Mouse (Mus musculus) stomach, postnatal 0 days (tissue): ENCODE data around the gene Proser3. TPM values are rescaled to one million over a fixed set of nuclear protein-coding genes. Genes with fewer than 3 reads are reported as not detected.

Source experiments
- ATAC-seq: fragments of 200-750 bp; cut with Nextera tagmentation; 2 replicates; pipeline ENCODE4 v1.8.0; 2017; ENCODE audit not compliant: low FRiP score, low TSS enrichment
- DNase-seq: peaks from one replicate; pipeline ENCODE4 v3.0.0-alpha.2; 2016; ENCODE audit warnings: low spot score
- H3K27ac ChIP-seq: fragments of 300-500 bp; sonication (generic); replicated peaks from 2 replicates; pipeline ENCODE4 v1.5.1; 2014; ENCODE audit warnings: mild to moderate bottlenecking, control low read depth
- H3K27me3 ChIP-seq: fragments of 300-500 bp; sonication (generic); 2 replicates; pipeline ENCODE4 v1.6.1; 2014; ENCODE audit warnings: low read length; ENCODE audit not compliant: control insufficient read depth, insufficient read depth
- H3K36me3 ChIP-seq: fragments of 300-500 bp; sonication (generic); 2 replicates; pipeline ENCODE4 v1.6.1; 2014; ENCODE audit warnings: low read length, mixed read lengths; ENCODE audit not compliant: control insufficient read depth, insufficient read depth
- H3K4me1 ChIP-seq: fragments of 300-500 bp; sonication (generic); replicated peaks from 2 replicates; pipeline ENCODE4 v1.6.1; 2014; ENCODE audit warnings: antibody characterized with exemption; ENCODE audit not compliant: control insufficient read depth, insufficient read depth
- H3K4me2 ChIP-seq: fragments of 300-500 bp; sonication (generic); replicated peaks from 2 replicates; pipeline ENCODE4 v1.6.1; 2014; ENCODE audit warnings: low read depth, mild to moderate bottlenecking, control low read depth, moderate library complexity
- H3K4me3 ChIP-seq: fragments of 300-500 bp; sonication (generic); 2 replicates; pipeline ENCODE4 v1.5.1; 2014; ENCODE audit warnings: low read depth, low read length, control low read depth
- H3K9ac ChIP-seq: fragments of 300-500 bp; sonication (generic); 2 replicates; pipeline ENCODE4 v1.6.1; 2014; ENCODE audit warnings: mild to moderate bottlenecking, low read length, control low read depth, mixed read lengths
- H3K9me3 ChIP-seq: fragments of 300-500 bp; sonication (generic); 2 replicates; pipeline ENCODE4 v1.6.1; 2016; ENCODE audit warnings: low read length; ENCODE audit not compliant: control insufficient read depth
- CTCF ChIP-seq: IDR thresholded peaks from 2 replicates; pipeline ENCODE4 v1.5.1; 2016; ENCODE audit warnings: antibody characterized with exemption, low read depth, mild to moderate bottlenecking, moderate library complexity
- EP300 ChIP-seq: optimal IDR thresholded peaks from 2 replicates; pipeline ENCODE3; 2016; ENCODE audit warnings: antibody characterized with exemption
- WGBS: fragments of 180-500 bp; shearing (Covaris S2); extraction: QIAGEN DNeasy Blood & Tissue Kit; methylation state at CpG from one replicate; pipeline ENCODE4 v1.1.7; 2014; 5-methylcytosine and 5-hydroxymethylcytosine counted together
- polyA plus RNA-seq: library from polyadenylated mRNA; unstranded; fragments of >200 nt; fragmentation: Nextera tagmentation; extraction: Ambion mirVana; gene quantifications from 2 replicates; pipeline ENCODE4 v1.2.1, GENCODE M21; 2015

Proser3 gene
- polyA plus RNA-seq, 1 experiment from 2014 or later: 2.3 TPM

DNA sequence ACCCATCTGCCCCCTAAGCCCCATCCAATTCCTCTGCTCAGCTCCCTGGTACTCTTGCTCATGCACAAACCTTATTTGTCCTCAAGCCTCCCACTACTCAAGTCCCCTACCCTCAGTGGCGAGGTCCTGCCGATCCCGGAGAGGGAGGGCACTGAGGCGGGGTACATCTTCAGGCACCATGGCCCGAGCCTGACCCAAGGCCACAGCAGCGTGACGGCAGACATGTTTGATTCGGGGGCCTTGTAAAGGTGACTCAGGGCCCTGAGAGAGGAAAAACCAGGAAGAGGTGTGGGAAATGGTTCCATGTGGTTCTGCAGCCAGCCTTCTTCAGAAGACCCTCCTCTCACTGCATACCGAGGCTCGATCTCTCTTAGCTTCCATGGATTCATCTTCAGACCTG is 32.2 kb upstream of the Proser3 start:
- Histone ChIP-seq H3K9me3 (no peaks in the 10 kb centered on the region), H3K4me3 (no peak overlapping the region), H3K36me3 (peaks cover 52% of the 10 kb centered on the region), H3K4me1 (0 out of 2 replicates have a peak, but pooled peaks cover 3% of the 10 kb centered on the region), H3K27ac (no peak overlapping the region), H3K9ac (no peak overlapping the region), H3K27me3 (no peaks in the 10 kb centered on the region), H3K4me2 (no peak overlapping the region)
- DNase-seq (no peak), ATAC-seq (no peak)
- TF ChIP-seq CTCF (no peak), EP300 (no peak)
- WGBS: 93% methylated on average over 10 of the region's 10 CpGs

- 92% methylated on average over 16 of the region's 16 CpGs for WGBS
These were observed 29.4 kb upstream of the Proser3 start for GRCm38 (mm10) chr7:30581547-30581946.

GRCm38 (mm10) chr7:30579950-30580349 is 27.9 kb upstream of the Proser3 start:
- ATAC-seq: no peak
- TF ChIP-seq CTCF: no peak
- no peak for TF ChIP-seq EP300

More at GRCm38 (mm10) chr7:30581547-30581946, 29.4 kb upstream of the Proser3 start:
- DNase-seq: no peak
- H3K4me1 ChIP-seq: no peaks in the 10 kb centered on the region
- TF ChIP-seq CTCF (no peak), EP300 (no peak)
- no peak overlapping the region for H3K9ac ChIP-seq
- no peaks in the 10 kb centered on the region for H3K9me3 ChIP-seq
- peaks cover 73% of the 10 kb centered on the region for H3K36me3 ChIP-seq
- H3K4me3 ChIP-seq: no peak overlapping the region
- no peaks in the 10 kb centered on the region for H3K27me3 ChIP-seq
- ATAC-seq: no peak
- H3K27ac ChIP-seq: no peak overlapping the region
- H3K4me2 ChIP-seq: no peak overlapping the region

DNA sequence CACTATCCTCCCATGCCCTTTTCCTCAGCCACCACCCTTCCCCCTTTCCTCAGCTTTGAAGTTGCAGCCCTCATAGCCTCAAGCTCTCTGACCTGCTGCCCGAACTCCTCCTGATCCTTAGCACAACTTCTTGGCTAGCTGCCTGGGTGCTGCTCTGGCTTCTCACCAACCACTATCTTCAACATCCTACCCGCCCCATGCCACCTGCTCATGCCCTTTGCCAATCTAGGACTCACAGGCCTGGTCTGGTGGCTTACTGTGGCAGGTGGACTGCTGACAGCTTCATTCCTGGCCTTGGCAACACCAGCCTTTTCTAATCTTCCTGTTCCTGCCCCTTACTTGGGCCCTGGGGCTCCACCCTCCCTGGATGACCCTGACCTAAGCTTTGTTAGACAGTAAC is 20.9 kb upstream of the Proser3 start:
- Histone ChIP-seq H3K4me2 (no peak overlapping the region), H3K4me1 (no peaks in the 10 kb centered on the region), H3K9me3 (no peaks in the 10 kb centered on the region), H3K27ac (no peak overlapping the region), H3K9ac (no peak overlapping the region), H3K36me3 (peaks cover 69% of the 10 kb centered on the region), H3K27me3 (no peaks in the 10 kb centered on the region), H3K4me3 (no peak overlapping the region)
- ATAC-seq (no peak), DNase-seq (no peak)
- WGBS: 64% methylated on average over 2 of the region's 2 CpGs
- TF ChIP-seq CTCF (no peak), EP300 (no peak)

More at GRCm38 (mm10) chr7:30579950-30580349, 27.9 kb upstream of the Proser3 start:
- Histone ChIP-seq H3K4me2 (no peak overlapping the region), H3K4me1 (no peaks in the 10 kb centered on the region), H3K4me3 (no peak overlapping the region), H3K36me3 (peaks cover 81% of the 10 kb centered on the region), H3K9me3 (no peaks in the 10 kb centered on the region), H3K27me3 (no peaks in the 10 kb centered on the region), H3K9ac (no peak overlapping the region), H3K27ac (no peak overlapping the region)
- no peak for DNase-seq
- WGBS: 92% methylated on average over 8 of the region's 8 CpGs

- TF ChIP-seq EP300: no peak
- TF ChIP-seq CTCF: no peak
- Histone ChIP-seq H3K4me2 (no peak overlapping the region), H3K9me3 (no peaks in the 10 kb centered on the region), H3K9ac (no peak overlapping the region), H3K4me1 (no peaks in the 10 kb centered on the region), H3K4me3 (no peak overlapping the region), H3K27me3 (no peaks in the 10 kb centered on the region), H3K36me3 (peaks cover 68% of the 10 kb centered on the region), H3K27ac (no peak overlapping the region)
- no peak for DNase-seq
- WGBS: 89% methylated on average over 5 of the region's 5 CpGs
- no peak for ATAC-seq
These were observed 20.3 kb upstream of the Proser3 start for GRCm38 (mm10) chr7:30572389-30572788.

DNA sequence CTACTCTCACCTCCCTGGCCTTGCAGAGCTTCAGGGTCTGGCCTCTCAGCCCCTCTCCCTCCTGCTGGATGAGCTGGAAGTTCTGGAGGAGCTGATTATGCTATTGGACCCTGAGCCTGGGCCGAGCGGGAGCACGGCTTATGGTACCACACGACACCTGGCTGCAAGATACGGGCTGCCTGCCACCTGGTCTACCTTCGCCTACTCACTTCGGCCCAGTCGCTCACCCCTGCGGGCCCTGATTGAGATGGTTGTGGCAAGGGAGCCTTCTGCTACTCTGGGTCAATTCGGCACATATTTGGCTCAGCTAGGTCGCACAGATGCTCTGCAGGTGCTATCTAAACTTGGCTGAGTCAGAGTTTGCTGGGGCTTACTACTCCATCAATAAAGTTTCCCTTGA is 15.5 kb upstream of the Proser3 start:
- Histone ChIP-seq H3K36me3 (peaks cover 39% of the 10 kb centered on the region), H3K4me2 (no peak overlapping the region), H3K9ac (no peak overlapping the region), H3K4me1 (0 out of 2 replicates have a peak, but pooled peaks cover 3% of the 10 kb centered on the region), H3K27me3 (no peaks in the 10 kb centered on the region), H3K9me3 (no peaks in the 10 kb centered on the region), H3K4me3 (no peak overlapping the region), H3K27ac (no peak overlapping the region)
- no peak for TF ChIP-seq CTCF
- TF ChIP-seq EP300: no peak
- 89% methylated on average over 11 of the region's 11 CpGs for WGBS
- DNase-seq: no peak
- ATAC-seq: no peak
